Mouse (Mus musculus) embryonic facial prominence, embryonic 12.5 days (tissue): Measurements from ENCODE around the gene Tial1. TPM values are rescaled to one million over a fixed set of nuclear protein-coding genes. Genes with fewer than 3 reads are reported as not detected.

Experiments
- ATAC-seq: fragments of 200-750 bp; cut with Nextera tagmentation; 2 replicates; pipeline ENCODE4 v1.8.0; 2017; ENCODE audit not compliant: insufficient number of reproducible peaks, insufficient read depth, low FRiP score, low TSS enrichment
- H3K27ac ChIP-seq: fragments of 300-500 bp; sonication (generic); 2 replicates; pipeline ENCODE4 v1.5.1; 2016; ENCODE audit warnings: mild to moderate bottlenecking
- H3K27me3 ChIP-seq: fragments of 300-500 bp; sonication (generic); 2 replicates; pipeline ENCODE4 v1.6.1; 2016; ENCODE audit warnings: mild to moderate bottlenecking, moderate library complexity
- H3K36me3 ChIP-seq: fragments of 300-500 bp; sonication (generic); 2 replicates; pipeline ENCODE4 v1.6.1; 2016; ENCODE audit warnings: mild to moderate bottlenecking
- H3K4me1 ChIP-seq: fragments of 300-500 bp; sonication (generic); 2 replicates; pipeline ENCODE4 v1.6.1; 2016
- H3K4me2 ChIP-seq: fragments of 300-500 bp; sonication (generic); replicated peaks from 2 replicates; pipeline ENCODE4 v1.6.1; 2016; ENCODE audit warnings: mild to moderate bottlenecking, moderate library complexity
- H3K4me3 ChIP-seq: fragments of 300-500 bp; sonication (generic); 2 replicates; pipeline ENCODE4 v1.5.1; 2016; ENCODE audit warnings: mild to moderate bottlenecking
- H3K9ac ChIP-seq: fragments of 300-500 bp; sonication (generic); 2 replicates; pipeline ENCODE4 v1.6.1; 2016; ENCODE audit warnings: mild to moderate bottlenecking, moderate library complexity
- H3K9me3 ChIP-seq: fragments of 300-500 bp; sonication (generic); 2 replicates; pipeline ENCODE4 v1.6.1; 2016; ENCODE audit warnings: mild to moderate bottlenecking, moderate library complexity
- WGBS: fragments of 180-500 bp; shearing (Covaris S2); methylation state at CpG from one replicate; pipeline ENCODE4 v1.1.7; 2016; 5-methylcytosine and 5-hydroxymethylcytosine counted together
- polyA plus RNA-seq: library from polyadenylated mRNA; unstranded; fragments of >200 nt; fragmentation: Nextera tagmentation; extraction: Ambion mirVana; gene quantifications from 2 replicates; pipeline ENCODE4 v1.2.1, GENCODE M21; 2016

Gene Tial1
- polyA plus RNA-seq, 1 experiment from 2014 or later, result 36.8 TPM

GRCm38 (mm10) chr7:128416664-128417063, 44.9 kb downstream of the Tial1 start:
- Histone ChIP-seq H3K4me3 (no peak overlapping the region), H3K4me2 (no peak overlapping the region), H3K9ac (no peak overlapping the region), H3K27ac (no peak overlapping the region), H3K36me3 (no peaks in the 10 kb centered on the region), H3K27me3 (peaks cover 76% of the 10 kb centered on the region), H3K9me3 (no peaks in the 10 kb centered on the region), H3K4me1 (0 out of 2 replicates have a peak, but pooled peaks cover 6% of the 10 kb centered on the region)
- no peak for ATAC-seq
- 61% methylated on average over 6 of the region's 6 CpGs for WGBS

DNA sequence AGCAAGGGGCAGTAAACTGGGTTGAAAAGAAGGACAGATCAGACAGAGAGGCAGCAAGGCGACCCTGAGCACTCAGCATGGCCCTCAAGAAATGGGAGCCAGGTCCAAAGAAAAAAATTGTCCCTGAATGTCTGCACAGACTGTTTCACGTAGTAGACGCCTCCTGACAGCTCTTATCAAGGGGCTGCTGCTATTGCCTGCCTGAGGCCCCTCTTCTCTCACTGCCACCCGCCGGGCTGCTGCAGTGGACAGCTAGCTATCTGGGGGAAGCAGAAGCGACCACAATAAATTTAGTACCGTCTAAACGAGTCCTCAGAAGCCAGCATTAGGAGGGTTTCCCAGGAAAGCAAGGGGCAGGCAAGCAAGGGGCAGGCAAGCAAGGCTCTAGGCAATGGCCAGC, 47.1 kb downstream of the Tial1 start:
- WGBS, result 54% methylated on average over 8 of the region's 8 CpGs
- H3K36me3 ChIP-seq, result no peaks in the 10 kb centered on the region
- peaks cover 57% of the 10 kb centered on the region for H3K27me3 ChIP-seq
- no peak overlapping the region for H3K4me2 ChIP-seq
- 0 out of 2 replicates have a peak, but pooled peaks cover 6% of the 10 kb centered on the region for H3K4me1 ChIP-seq
- H3K9me3 ChIP-seq, result no peaks in the 10 kb centered on the region
- no peak for ATAC-seq
- no peak overlapping the region for H3K9ac ChIP-seq
- no peak overlapping the region for H3K4me3 ChIP-seq
- H3K27ac ChIP-seq, result no peak overlapping the region

- Histone ChIP-seq H3K4me2 (no peak overlapping the region), H3K9ac (no peak overlapping the region), H3K4me3 (no peak overlapping the region), H3K27ac (no peak overlapping the region), H3K9me3 (no peaks in the 10 kb centered on the region), H3K36me3 (no peaks in the 10 kb centered on the region), H3K4me1 (no peaks in the 10 kb centered on the region), H3K27me3 (peaks cover 36% of the 10 kb centered on the region)
- no peak for ATAC-seq
- 67% methylated on average over 10 of the region's 10 CpGs for WGBS
Measured at GRCm38 (mm10) chr7:128412071-128412833, 49.3 kb downstream of the Tial1 start.

DNA sequence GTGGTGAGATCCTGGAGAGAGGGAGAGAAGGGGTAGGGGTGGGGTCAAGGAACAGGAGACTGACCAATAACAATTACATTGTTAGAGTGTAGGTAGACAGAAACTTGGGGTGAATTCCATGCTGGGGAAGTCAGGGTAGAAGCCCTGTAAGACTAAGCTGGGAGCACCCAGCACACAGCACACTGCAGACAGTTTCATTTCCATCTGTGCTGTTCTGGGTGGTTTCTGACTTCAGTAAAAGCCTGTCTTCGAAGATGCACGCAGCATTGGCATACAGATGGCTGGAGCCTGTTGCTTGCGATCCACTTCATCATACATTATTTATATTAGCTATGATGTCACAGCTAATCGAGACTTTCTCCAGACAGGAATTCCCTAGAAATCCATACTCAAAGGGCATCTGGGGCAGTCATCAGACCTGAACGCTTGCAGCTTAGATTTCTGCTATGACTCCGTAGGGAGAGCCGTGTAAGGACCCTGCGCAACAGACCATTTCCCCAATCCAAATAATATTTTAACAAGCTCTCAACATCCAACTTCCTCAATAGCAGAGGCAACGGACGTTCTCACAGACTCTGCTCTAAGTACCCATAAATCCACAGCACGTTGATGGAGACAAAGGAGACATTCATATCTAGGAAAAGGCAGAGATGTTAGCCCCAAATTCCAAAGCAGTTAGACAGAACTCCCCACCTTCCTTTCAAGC, 50.7 kb downstream of the Tial1 start:
- no peaks in the 10 kb centered on the region for H3K4me1 ChIP-seq
- H3K4me2 ChIP-seq, result no peak overlapping the region
- ATAC-seq, result no peak
- H3K4me3 ChIP-seq, result no peak overlapping the region
- H3K27me3 ChIP-seq, result peaks cover 22% of the 10 kb centered on the region
- H3K36me3 ChIP-seq, result no peaks in the 10 kb centered on the region
- no peak overlapping the region for H3K9ac ChIP-seq
- no peak overlapping the region; the same call in 1 of the 2 replicates for H3K27ac ChIP-seq
- WGBS, result 61% methylated on average over 11 of the region's 11 CpGs
- H3K9me3 ChIP-seq, result no peaks in the 10 kb centered on the region

GRCm38 (mm10) chr7:128408265-128408664, 53.3 kb downstream of the Tial1 start:
- Histone ChIP-seq H3K27me3 (no peaks in the 10 kb centered on the region), H3K9ac (no peak overlapping the region), H3K9me3 (no peaks in the 10 kb centered on the region), H3K36me3 (no peaks in the 10 kb centered on the region), H3K4me1 (no peaks in the 10 kb centered on the region), H3K4me3 (no peak overlapping the region), H3K4me2 (no peak overlapping the region), H3K27ac (no peak overlapping the region)
- WGBS, result 84% methylated on average over 5 of the region's 5 CpGs
- no peak for ATAC-seq

DNA sequence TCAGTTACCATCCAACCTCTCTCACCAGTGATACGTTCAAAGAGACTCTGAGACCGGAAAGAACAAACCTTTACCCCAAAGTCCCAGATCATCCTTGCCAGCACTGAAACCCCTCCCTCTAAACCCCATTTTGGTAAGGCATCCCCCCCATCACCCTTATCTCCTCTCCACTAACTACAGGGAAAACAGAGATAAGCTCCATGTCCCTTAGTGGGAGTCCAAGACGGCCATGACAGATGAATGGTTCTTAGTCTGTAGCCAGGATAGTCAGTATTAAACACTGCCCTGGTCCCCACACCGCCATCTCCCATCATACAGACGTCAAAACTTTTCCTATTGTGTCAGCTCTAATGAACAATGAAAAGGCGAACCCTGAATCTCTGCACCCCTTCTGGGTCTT, 57.5 kb downstream of the Tial1 start:
- no peak for ATAC-seq
- H3K27me3 ChIP-seq, result no peaks in the 10 kb centered on the region
- no peak overlapping the region for H3K9ac ChIP-seq
- no peak overlapping the region for H3K4me3 ChIP-seq
- WGBS, result 84% methylated on average over 6 of the region's 6 CpGs
- no peaks in the 10 kb centered on the region for H3K4me1 ChIP-seq
- H3K27ac ChIP-seq, result no peak overlapping the region
- H3K4me2 ChIP-seq, result no peak overlapping the region
- no peaks in the 10 kb centered on the region for H3K36me3 ChIP-seq
- no peaks in the 10 kb centered on the region for H3K9me3 ChIP-seq

- Histone ChIP-seq H3K27ac (no peak overlapping the region), H3K9ac (no peak overlapping the region), H3K27me3 (no peaks in the 10 kb centered on the region), H3K4me2 (no peak overlapping the region), H3K9me3 (no peaks in the 10 kb centered on the region), H3K4me3 (no peak overlapping the region), H3K4me1 (no peaks in the 10 kb centered on the region), H3K36me3 (no peaks in the 10 kb centered on the region)
- WGBS, result 78% methylated on average over 6 of the region's 6 CpGs
- no peak for ATAC-seq
Measured at GRCm38 (mm10) chr7:128403586-128403985, 57.9 kb downstream of the Tial1 start.

GRCm38 (mm10) chr7:128403128-128403527, 58.4 kb downstream of the Tial1 start:
- no peak overlapping the region for H3K4me2 ChIP-seq
- H3K27ac ChIP-seq, result no peak overlapping the region
- whole genome bisulfite sequencing, result 79% methylated on average over 10 of the region's 10 CpGs
- H3K9ac ChIP-seq, result no peak overlapping the region
- no peaks in the 10 kb centered on the region for H3K36me3 ChIP-seq
- H3K4me3 ChIP-seq, result no peak overlapping the region
- ATAC-seq, result no peak
- H3K9me3 ChIP-seq, result no peaks in the 10 kb centered on the region
- no peaks in the 10 kb centered on the region for H3K27me3 ChIP-seq
- no peaks in the 10 kb centered on the region for H3K4me1 ChIP-seq

GRCm38 (mm10) chr7:128402577-128402976, 58.9 kb downstream of the Tial1 start:
- Histone ChIP-seq H3K9me3 (no peaks in the 10 kb centered on the region), H3K36me3 (no peaks in the 10 kb centered on the region), H3K4me1 (no peaks in the 10 kb centered on the region), H3K27me3 (no peaks in the 10 kb centered on the region), H3K27ac (no peak overlapping the region), H3K4me2 (no peak overlapping the region), H3K4me3 (no peak overlapping the region), H3K9ac (no peak overlapping the region)
- WGBS, result 88% methylated on average over 8 of the region's 8 CpGs
- no peak for ATAC-seq

DNA sequence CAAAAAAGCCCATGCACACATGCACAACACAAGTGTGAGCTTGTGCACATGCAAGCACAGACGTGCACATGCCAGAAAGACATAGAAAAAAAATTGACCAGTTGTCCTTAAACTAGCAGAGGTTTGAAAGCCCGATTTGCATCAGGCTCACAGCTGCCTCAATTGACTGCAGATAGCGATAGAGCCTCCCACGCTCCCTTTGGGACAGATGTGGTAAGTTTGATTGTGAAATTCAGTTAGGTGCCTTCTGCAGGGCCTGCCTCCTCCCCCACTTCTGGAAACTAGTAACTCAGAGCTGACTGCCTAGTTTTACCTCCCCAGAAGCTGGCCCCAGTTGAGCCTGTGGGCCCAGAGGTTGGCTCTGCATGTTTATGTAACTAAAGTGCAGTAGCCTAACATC, 62.9 kb downstream of the Tial1 start:
- Histone ChIP-seq H3K9ac (no peak overlapping the region), H3K4me1 (no peaks in the 10 kb centered on the region), H3K9me3 (no peaks in the 10 kb centered on the region), H3K36me3 (no peaks in the 10 kb centered on the region), H3K4me3 (no peak overlapping the region), H3K27me3 (no peaks in the 10 kb centered on the region), H3K27ac (no peak overlapping the region), H3K4me2 (no peak overlapping the region)
- 78% methylated on average over 4 of the region's 4 CpGs for WGBS
- no peak for ATAC-seq

DNA sequence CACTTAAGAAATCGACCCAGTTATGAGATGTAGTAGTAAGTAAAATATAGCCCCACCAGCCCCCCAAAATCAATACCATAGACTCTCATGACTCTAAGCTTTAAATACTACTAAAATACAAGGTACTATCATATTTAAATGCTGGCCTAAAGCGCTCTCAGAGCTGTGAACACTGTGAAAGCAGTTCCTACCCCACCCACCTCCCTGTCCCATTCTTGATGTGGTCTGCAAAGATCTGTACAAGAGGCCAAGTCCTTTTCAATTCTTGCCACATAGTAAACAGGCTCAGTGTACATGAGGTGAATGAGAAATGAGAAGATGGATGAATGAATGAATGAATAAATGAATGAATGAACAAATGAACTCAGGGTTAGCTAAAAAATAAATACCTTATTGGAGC, 64.5 kb downstream of the Tial1 start:
- Histone ChIP-seq H3K9me3 (no peaks in the 10 kb centered on the region), H3K9ac (no peak overlapping the region)
- 71% methylated on average over 2 of the region's 2 CpGs for WGBS

DNA sequence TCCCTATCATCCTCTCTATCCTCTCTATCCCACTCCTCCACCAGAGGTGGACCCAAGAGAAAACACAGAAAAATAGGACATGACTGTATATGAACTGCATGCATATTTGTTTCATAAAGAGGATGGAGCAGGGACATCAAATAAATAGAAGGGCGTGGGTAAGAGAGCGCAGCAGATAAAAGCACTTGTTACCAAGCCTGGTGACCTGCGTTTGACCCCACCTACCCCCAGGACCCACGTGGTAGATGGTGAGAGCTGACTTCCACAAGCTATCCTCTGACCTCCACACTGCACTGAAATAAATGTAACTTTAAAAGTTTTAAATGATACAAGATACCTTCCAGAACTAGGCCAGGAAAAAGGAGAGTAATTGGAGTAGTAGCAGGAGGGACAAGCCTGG, 67.8 kb downstream of the Tial1 start:
- WGBS, result 65% methylated on average over 4 of the region's 4 CpGs
- ATAC-seq, result no peak
- H3K27me3 ChIP-seq, result no peaks in the 10 kb centered on the region
- peaks cover 19% of the 10 kb centered on the region for H3K4me1 ChIP-seq
- no peak overlapping the region for H3K4me2 ChIP-seq
- H3K9ac ChIP-seq, result no peak overlapping the region
- no peak overlapping the region for H3K27ac ChIP-seq
- no peaks in the 10 kb centered on the region for H3K36me3 ChIP-seq
- no peak overlapping the region for H3K4me3 ChIP-seq
- no peaks in the 10 kb centered on the region for H3K9me3 ChIP-seq

More for the DNA sequence above, 64.5 kb downstream of the Tial1 start:
- H3K4me2 ChIP-seq, result no peak overlapping the region
- no peaks in the 10 kb centered on the region for H3K36me3 ChIP-seq
- H3K4me3 ChIP-seq, result no peak overlapping the region
- no peaks in the 10 kb centered on the region for H3K27me3 ChIP-seq
- H3K27ac ChIP-seq, result no peak overlapping the region
- no peak for ATAC-seq
- peaks cover 7% of the 10 kb centered on the region for H3K4me1 ChIP-seq
